Mouse (Mus musculus): ENCODE measurements around the gene Gm8909. TPM values are rescaled to one million over a fixed set of nuclear protein-coding genes. Genes with fewer than 3 reads are reported as not detected.

Gene Gm8909
- polyA plus RNA-seq, 2 experiments, result not detected

DNA sequence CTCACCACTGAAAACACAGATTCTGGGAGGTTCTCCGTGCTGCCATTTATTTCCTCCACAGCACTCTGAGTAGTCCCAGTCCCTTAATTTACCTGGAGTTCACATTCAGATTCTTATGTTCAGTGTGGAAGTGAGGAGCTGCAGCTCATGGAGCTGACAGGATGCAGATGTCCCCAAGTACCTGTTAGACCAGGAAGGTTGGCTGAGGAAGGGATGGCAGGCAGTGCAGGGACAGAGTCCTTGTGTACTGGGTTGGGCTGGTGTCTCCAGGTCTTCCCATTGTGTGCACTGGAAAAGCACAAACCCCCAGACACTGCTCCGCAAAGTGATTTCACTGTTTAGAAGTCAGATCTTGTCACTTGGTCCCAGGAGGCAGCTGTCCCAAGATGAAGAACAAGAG, 33.5 kb upstream of the Gm8909 start:
- 96% methylated on average over 2 of the region's 2 CpGs for WGBS

DNA sequence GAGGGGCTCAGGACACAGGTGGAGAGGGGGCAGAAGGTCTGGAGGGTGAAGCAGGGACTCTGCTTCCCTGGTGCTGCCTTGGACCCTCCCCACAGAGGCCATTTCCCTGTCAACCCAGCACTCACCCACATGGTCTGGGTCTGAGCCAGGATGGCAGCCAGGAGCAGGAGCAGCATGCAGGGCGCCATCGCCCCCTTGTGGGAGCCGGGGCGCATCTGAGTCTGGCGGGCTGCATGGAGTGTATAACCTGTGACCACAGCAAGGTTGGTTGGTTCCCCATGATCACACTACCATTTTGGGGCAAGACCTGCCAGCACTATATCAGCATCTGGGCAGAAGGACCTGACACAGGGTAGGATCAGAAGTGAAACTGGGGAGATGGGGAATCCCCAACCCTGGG, 30.0 kb upstream of the Gm8909 start:
- no peak for ATAC-seq (ENCODE audit: low FRiP score, low read depth)
- Histone ChIP-seq H3K9me3 (ENCODE audit: control insufficient read depth, low read length) (no peaks in the 10 kb centered on the region), H3K27ac (replicated peaks; ENCODE audit: low read depth, low read length) (no peak overlapping the region), H3K27me3 (ENCODE audit: control insufficient read depth, insufficient read depth, low read length) (peaks cover 15% of the 10 kb centered on the region; the same call in 1 of the 2 replicates), H3K4me3 (replicated peaks; ENCODE audit: low read length) (no peak overlapping the region), H3K36me3 (ENCODE audit: control insufficient read depth, insufficient read depth, low read length) (no peaks in the 10 kb centered on the region), H3K9ac (ENCODE audit: low read depth, low read length, severe bottlenecking) (no peak overlapping the region), H3K4me1 (ENCODE audit: control insufficient read depth, insufficient read depth, low read length) (no peaks in the 10 kb centered on the region), H3K4me2 (replicated peaks; ENCODE audit: low read depth, low read length, severe bottlenecking) (no peak overlapping the region)
- DNase-seq (ENCODE audit: low spot score), result no peak
- WGBS, result 21% methylated on average over 5 of the region's 5 CpGs
- no peak for TF ChIP-seq POLR2A (IDR thresholded peaks at IDR 0.05; ENCODE audit: borderline replicate concordance, extremely low read depth, insufficient read depth, insufficient read length)

More for the DNA sequence above, 33.5 kb upstream of the Gm8909 start:
- no peak for ATAC-seq (ENCODE audit: low FRiP score, low read depth)
- no peak overlapping the region for H3K9ac ChIP-seq (ENCODE audit: low read depth, low read length, severe bottlenecking)
- H3K4me3 ChIP-seq (replicated peaks; ENCODE audit: low read length), result no peak overlapping the region
- H3K4me2 ChIP-seq (replicated peaks; ENCODE audit: low read depth, low read length, severe bottlenecking), result no peak overlapping the region
- no peak for TF ChIP-seq POLR2A (IDR thresholded peaks at IDR 0.05; ENCODE audit: borderline replicate concordance, extremely low read depth, insufficient read depth, insufficient read length)
- H3K36me3 ChIP-seq (ENCODE audit: control insufficient read depth, insufficient read depth, low read length), result no peaks in the 10 kb centered on the region
- no peaks in the 10 kb centered on the region for H3K4me1 ChIP-seq (ENCODE audit: control insufficient read depth, insufficient read depth, low read length)
- no peaks in the 10 kb centered on the region for H3K9me3 ChIP-seq (ENCODE audit: control insufficient read depth, low read length)
- peaks cover 34% of the 10 kb centered on the region for H3K27me3 ChIP-seq (ENCODE audit: control insufficient read depth, insufficient read depth, low read length)
- no peak for DNase-seq (ENCODE audit: low spot score)
- H3K27ac ChIP-seq (replicated peaks; ENCODE audit: low read depth, low read length), result no peak overlapping the region

DNA sequence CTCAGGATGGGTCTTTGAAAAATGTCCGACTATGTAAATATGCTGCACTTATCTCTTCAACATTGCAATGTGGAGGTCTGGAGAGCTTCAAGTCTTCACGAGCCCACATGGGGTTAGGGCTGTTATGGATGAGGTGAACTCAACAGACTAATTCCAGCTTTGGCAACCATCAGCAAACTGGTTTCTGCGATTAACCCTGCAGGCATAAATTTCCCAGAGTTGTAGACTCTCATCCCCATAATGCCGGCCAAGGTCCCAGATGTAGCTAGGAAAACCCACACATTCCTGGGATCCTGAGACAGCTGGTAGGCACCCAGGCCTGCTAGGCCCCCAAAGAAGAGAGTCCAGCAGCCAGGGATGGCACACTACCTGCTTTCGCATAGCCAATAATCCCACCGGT, 26.1 kb upstream of the Gm8909 start:
- H3K9ac ChIP-seq (ENCODE audit: low read depth, low read length, severe bottlenecking), result no peak overlapping the region
- H3K4me1 ChIP-seq (ENCODE audit: control insufficient read depth, insufficient read depth, low read length), result no peaks in the 10 kb centered on the region
- H3K36me3 ChIP-seq (ENCODE audit: control insufficient read depth, insufficient read depth, low read length), result no peaks in the 10 kb centered on the region
- H3K9me3 ChIP-seq (ENCODE audit: control insufficient read depth, low read length), result no peaks in the 10 kb centered on the region
- H3K27ac ChIP-seq (replicated peaks; ENCODE audit: low read depth, low read length), result no peak overlapping the region
- H3K4me3 ChIP-seq (replicated peaks; ENCODE audit: low read length), result no peak overlapping the region
- WGBS, result 80% methylated on average over 6 of the region's 6 CpGs
- DNase-seq (ENCODE audit: low spot score) (no peak), ATAC-seq (ENCODE audit: low FRiP score, low read depth) (no peak)
- no peak overlapping the region for H3K4me2 ChIP-seq (replicated peaks; ENCODE audit: low read depth, low read length, severe bottlenecking)
- H3K27me3 ChIP-seq (ENCODE audit: control insufficient read depth, insufficient read depth, low read length), result 0 out of 2 replicates have a peak, but pooled peaks cover 2% of the 10 kb centered on the region
- no peak for TF ChIP-seq POLR2A (IDR thresholded peaks at IDR 0.05; ENCODE audit: borderline replicate concordance, extremely low read depth, insufficient read depth, insufficient read length)

DNA sequence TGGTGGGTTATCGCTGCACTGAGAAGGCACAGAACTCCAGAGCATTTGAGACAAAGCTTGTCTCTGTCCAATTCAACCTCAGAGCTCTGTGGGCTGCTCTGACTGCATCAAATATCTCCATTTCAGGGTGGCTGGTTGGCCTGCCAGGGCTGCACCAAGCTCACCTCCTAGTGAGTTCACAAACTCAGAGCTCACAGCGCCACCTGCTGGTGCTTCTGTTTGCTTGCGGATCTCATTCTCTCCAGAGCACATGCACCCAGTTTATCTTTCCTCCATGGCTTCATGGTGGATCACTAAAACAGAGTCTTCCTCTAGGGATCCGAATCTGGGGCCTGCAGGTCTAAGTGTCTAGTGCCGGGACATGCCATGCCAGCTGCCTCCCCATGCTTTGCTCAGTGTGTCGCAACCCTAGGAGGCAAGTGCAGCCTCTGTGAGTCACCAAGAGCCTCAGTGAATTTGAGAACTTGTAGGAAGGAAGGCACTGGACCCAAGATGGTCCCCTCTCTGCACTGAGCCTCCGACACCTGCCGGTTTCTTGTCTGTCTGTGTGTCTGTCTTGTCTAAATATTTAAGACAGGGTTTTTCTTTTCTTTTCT, 25.3 kb upstream of the Gm8909 start:
- no peak for TF ChIP-seq POLR2A (IDR thresholded peaks at IDR 0.05; ENCODE audit: borderline replicate concordance, extremely low read depth, insufficient read depth, insufficient read length)
- DNase-seq (ENCODE audit: low spot score) (peak; percentile 89), ATAC-seq (ENCODE audit: low FRiP score, low read depth) (no peak)
- no peak overlapping the region for H3K9ac ChIP-seq (ENCODE audit: low read depth, low read length, severe bottlenecking)
- 31% methylated on average over 8 of the region's 8 CpGs for WGBS
- H3K27me3 ChIP-seq (ENCODE audit: control insufficient read depth, insufficient read depth, low read length), result 0 out of 2 replicates have a peak, but pooled peaks cover 8% of the 10 kb centered on the region
- no peak overlapping the region for H3K27ac ChIP-seq (replicated peaks; ENCODE audit: low read depth, low read length)
- no peaks in the 10 kb centered on the region for H3K4me1 ChIP-seq (ENCODE audit: control insufficient read depth, insufficient read depth, low read length)
- H3K4me2 ChIP-seq (replicated peaks; ENCODE audit: low read depth, low read length, severe bottlenecking), result no peak overlapping the region
- H3K4me3 ChIP-seq (replicated peaks; ENCODE audit: low read length), result no peak overlapping the region
- no peaks in the 10 kb centered on the region for H3K36me3 ChIP-seq (ENCODE audit: control insufficient read depth, insufficient read depth, low read length)
- no peaks in the 10 kb centered on the region for H3K9me3 ChIP-seq (ENCODE audit: control insufficient read depth, low read length)

DNA sequence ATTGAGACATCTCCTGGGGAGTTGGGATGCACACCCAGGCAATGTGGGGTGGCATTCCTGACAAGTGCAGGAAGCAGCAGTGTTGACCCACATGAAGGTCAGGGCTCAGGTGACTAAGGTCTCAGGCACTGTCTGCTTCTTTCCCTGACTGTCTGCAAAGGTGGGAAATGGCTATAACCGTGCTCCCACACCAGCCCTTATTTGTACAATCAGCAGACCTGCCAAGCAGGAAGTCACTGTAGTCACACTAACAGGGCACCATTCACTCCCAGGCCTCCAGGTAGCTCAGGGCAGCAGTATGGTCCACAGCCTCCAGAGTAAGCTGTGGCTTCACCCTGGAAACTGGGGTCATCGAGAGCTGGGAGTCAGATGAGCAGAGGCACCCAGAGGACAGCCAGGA, 24.0 kb upstream of the Gm8909 start:
- H3K4me1 ChIP-seq (ENCODE audit: control insufficient read depth, insufficient read depth, low read length), result no peaks in the 10 kb centered on the region
- no peaks in the 10 kb centered on the region for H3K9me3 ChIP-seq (ENCODE audit: control insufficient read depth, low read length)
- ATAC-seq (ENCODE audit: low FRiP score, low read depth), result no peak
- H3K36me3 ChIP-seq (ENCODE audit: control insufficient read depth, insufficient read depth, low read length), result no peaks in the 10 kb centered on the region
- H3K4me2 ChIP-seq (replicated peaks; ENCODE audit: low read depth, low read length, severe bottlenecking), result no peak overlapping the region
- WGBS, result 73% methylated on average over 2 of the region's 2 CpGs
- H3K27ac ChIP-seq (replicated peaks; ENCODE audit: low read depth, low read length), result no peak overlapping the region
- no peak overlapping the region for H3K9ac ChIP-seq (ENCODE audit: low read depth, low read length, severe bottlenecking)
- H3K27me3 ChIP-seq (ENCODE audit: control insufficient read depth, insufficient read depth, low read length), result 0 out of 2 replicates have a peak, but pooled peaks cover 8% of the 10 kb centered on the region
- no peak for TF ChIP-seq POLR2A (IDR thresholded peaks at IDR 0.05; ENCODE audit: borderline replicate concordance, extremely low read depth, insufficient read depth, insufficient read length)
- H3K4me3 ChIP-seq (replicated peaks; ENCODE audit: low read length), result no peak overlapping the region
- no peak for DNase-seq (ENCODE audit: low spot score)

Data from limb, embryonic 14.5 days (tissue).